Mouse (Mus musculus) lung, postnatal 25 days (tissue): ENCODE measurements around the gene Stk25.
"Not testable (repeated sequence)": the region's sequence is repeated elsewhere in the genome, so short reads cannot be mapped to it uniquely, and the experiment has no call there.

Experiments used
- DNase-seq: peaks from one replicate; pipeline ENCODE4 v3.0.0; 2022; ENCODE audit warnings: low spot score

Gene Stk25

GRCm38 (mm10) chr1:93658559-93658958, at the start of gene Stk25:
Stk25 (minus strand) TSS chr1:93658659.
- DNase-seq = not testable (repeated sequence)

GRCm38 (mm10) chr1:93705389-93705788, 46.9 kb upstream of the Stk25 start:
- peak; percentile 30 for DNase-seq

DNA sequence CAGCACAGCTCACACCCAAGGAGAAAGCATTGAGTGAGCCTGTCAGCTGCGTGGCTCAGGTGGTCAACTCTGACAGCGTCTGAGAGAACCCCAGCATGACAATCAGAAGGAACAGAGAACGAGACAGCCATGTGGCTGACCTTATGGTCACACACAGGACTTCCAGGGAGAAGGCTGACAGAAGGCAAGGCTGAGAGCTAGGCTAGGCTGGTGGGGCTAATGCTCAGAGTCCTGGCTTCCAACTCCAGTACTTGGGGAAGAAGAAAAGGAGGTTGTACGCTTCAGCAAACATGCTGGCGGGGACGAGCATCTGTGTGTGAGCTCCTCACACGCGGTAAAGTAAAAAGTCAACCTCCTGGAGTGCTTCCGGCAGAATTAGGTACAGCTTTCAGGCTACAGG, 45.9 kb upstream of the Stk25 start:
- no peak for DNase-seq

GRCm38 (mm10) chr1:93703472-93704048, 45.1 kb upstream of the Stk25 start:
- DNase-seq = no peak

GRCm38 (mm10) chr1:93702106-93702505, 43.6 kb upstream of the Stk25 start:
- no peak for DNase-seq

GRCm38 (mm10) chr1:93699159-93699558, 40.7 kb upstream of the Stk25 start:
- DNase-seq = no peak

DNA sequence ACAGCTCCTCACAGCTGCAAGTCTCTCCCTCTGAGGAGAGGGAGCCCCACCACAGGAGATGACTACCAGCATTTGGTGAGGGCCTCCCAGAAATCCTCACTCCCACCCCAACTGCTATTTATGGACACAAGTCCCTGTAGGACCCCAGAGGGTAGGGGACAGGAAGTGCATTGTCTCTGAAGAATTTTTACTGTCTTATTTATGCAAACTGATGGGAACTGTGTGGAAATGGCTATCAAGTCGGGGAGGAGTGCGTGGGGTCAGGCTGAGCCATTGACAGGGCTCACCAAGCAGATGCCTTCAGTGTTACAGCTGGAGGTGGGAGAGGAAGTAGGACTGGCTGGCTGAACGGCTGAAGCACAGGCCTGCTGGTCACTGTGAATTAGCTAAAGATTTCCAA, 38.9 kb upstream of the Stk25 start:
- DNase-seq = no peak

GRCm38 (mm10) chr1:93694966-93695365, 36.5 kb upstream of the Stk25 start:
- DNase-seq = peak; percentile 62

GRCm38 (mm10) chr1:93693943-93694342, 35.5 kb upstream of the Stk25 start:
- DNase-seq = no peak

GRCm38 (mm10) chr1:93693502-93693901, 35.0 kb upstream of the Stk25 start:
- DNase-seq = no peak

DNA sequence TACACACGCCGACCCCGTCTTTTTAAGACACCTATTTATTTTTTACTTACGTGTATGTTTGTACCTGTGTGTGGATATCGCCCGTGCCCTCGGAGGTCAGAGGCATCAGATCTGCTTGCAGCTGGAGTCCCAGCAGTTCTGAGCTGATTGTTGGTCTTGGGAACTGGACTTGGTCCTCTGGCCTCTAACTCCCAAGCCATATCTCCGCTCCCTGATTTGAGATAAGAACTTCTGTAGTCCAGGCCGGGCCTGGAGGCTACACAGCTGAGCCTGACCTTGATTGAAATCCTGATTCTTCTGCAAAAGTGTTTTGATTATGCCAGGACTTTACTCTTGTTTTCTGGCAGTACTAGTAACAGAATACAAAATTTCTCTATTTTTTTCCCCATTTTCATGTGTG, 34.3 kb upstream of the Stk25 start:
- no peak for DNase-seq

DNA sequence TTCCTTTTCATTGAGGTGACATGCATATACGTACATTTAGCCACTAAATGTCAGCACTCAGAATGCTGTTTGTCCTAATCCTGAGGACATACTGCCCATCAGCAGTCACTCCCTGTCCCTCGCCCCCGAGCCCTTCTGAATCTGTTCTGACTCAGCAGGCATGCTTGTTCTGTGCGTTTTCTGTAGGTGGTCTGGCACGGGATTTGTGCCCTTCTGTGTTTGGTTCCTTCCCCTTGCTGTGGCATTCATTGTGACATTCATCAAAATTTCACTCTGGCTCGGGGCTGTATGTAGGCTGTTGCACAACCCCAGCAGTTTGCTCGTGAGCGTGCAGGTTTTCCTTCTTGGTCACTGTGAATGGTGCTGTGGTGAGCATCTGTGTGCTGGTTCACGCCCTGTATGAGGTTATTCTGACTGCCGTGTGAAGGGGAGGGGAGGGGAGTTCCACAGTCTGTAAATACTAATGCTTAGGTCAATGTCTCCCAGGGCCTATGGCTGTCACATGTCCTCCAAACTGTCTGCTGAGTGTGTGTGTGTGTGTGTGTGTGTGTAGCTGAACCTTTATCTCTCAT, 33.4 kb upstream of the Stk25 start:
- no peak for DNase-seq

- no peak for DNase-seq
Observed at GRCm38 (mm10) chr1:93691106-93691505, 32.6 kb upstream of the Stk25 start.

GRCm38 (mm10) chr1:93689901-93690496, 31.5 kb upstream of the Stk25 start:
- DNase-seq = no peak

GRCm38 (mm10) chr1:93688154-93688553, 29.7 kb upstream of the Stk25 start:
- no peak for DNase-seq

DNA sequence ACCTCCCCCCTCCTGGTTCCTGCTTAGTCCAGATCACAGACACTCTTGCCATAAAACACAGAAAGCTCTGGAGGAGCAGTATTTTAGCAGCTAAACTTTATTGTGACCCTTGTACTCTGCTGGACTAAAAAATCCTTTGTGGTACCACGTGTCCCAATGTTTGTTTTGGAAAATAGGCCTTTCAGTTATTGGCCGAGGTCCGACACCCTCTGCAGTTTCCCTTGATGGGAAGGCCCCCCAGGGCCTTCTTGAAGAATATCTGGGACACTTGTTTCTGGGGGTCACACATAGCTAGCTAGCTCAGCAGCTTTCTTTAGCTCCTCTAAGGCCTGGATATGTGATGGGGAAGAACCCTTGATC, 28.5 kb upstream of the Stk25 start:
- no peak for DNase-seq

DNA sequence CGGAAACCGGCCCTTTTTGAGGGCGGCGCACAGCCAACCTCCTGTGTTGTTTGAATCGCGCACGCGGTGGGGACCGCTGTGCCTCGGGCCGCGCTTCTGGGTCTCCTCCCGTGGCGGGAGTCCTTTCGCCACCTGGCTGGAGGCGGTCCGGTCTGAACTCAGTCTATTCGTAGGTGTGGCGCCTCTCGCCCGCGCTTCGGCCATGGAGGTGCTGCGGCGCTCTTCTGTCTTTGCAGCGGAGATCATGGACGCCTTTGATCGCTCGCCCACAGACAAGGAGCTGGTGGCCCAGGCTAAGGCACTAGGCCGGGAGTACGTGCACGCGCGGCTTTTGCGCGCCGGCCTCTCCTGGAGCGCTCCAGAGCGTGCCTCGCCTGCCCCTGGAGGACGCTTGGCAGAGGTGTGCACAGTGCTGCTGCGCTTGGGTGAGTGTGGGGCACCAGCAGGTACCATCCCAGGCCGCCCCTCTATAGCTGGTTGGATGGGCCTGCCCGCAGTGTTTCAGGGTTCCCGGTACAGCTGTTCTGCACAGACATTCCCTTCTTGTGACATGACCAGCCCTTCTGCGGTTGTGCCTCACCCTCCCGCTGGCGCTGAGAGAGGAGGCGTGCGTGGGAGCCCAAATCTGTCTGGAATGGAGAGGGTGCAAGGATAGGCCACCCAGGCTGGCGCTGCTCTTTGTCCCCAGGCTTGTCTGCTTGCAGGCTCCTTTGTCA, 27.9 kb upstream of the Stk25 start:
- no peak for DNase-seq

DNA sequence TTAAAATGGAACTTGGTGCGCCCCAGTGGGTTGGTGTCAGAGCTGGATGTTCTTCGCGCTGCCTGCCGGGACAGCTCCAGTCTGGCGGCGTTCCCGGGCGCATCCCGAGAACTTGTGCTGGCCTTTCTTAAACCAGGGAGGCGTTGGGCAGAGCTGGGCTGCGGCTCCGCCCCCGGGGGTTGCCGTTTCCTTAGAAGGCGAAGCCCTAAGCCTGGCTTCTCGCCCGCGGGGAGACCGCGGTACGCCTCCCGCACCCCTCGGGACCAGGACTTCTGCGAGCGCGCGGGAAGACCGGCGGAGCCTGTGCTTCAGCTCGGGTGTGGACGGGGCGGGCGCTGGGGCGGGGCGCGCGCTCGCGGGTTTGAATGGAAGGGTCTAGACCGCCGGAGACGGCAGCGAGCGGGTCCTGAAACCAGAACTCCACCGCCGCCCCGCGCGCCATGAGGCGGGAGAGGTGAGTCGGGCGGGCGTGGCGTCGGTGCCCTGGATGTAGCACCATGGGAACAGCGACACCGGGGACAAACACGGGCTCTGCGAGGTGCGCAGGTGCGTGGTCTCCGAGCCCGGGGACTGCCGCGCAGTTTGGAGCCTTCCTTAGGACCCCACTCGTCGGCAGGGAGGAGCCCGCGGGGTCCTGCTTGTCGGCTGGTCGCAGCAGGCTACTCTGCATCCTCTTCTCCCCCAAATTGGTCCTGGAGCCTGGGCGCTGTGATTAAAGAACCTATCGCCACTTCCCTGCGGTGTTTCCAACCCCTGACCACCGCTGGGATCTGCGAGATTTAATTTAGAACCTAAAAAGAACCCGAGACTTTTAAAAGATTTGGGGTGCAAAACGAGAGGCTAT, 27.2 kb upstream of the Stk25 start, which contains the start of gene Bok:
Gene Bok, plus strand, starts transcription at position 260 of the 844 bp plus-strand sequence.
- peak; percentile 59 for DNase-seq

GRCm38 (mm10) chr1:93679889-93680568, 21.6 kb upstream of the Stk25 start:
- DNase-seq = no peak

- DNase-seq = no peak
Observed at GRCm38 (mm10) chr1:93678386-93678785, 19.9 kb upstream of the Stk25 start.

DNA sequence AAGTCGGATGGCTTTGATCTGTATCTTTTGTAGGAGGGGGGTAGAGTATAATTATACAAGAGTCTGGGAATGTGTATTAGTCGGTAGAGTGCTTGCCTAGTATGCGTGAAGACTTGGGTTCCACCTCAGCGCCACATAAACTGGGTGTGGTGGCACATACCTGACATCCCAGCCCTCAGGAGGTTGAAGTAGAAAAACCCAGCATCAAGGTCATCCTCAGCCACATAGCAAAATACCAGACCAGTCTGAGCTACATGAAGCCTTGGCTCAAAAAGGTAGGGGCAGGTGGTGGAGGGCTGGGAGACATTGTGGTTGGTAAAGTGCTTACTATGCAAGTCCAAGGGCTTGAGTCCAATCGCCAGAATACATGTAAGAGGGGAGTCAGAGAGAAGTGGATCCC, 14.2 kb upstream of the Stk25 start:
- no peak for DNase-seq

DNA sequence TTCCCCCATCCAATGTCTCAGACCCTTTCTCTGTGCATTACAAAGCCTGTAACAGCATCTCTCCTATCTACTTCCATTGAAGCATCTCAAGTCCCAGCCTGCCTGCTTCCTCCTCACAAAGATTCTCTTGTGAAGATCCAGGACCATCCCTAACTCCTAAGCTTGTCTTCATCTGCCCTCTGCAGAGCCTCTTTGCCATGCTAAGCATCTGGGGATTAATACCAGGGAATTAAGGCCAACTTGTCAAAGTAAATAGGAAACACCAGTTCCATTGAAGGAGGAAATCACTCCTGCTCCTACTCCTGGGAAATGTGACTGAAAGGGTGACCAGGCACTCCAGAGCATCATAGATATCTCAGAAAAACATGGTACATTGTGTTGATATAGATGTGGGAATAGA, 11.5 kb upstream of the Stk25 start:
- no peak for DNase-seq
